Mouse (Mus musculus): ENCODE results near the gene Zfp273.
A peak's percentile ranks its signal among the peaks of the same experiment; 100 is the strongest.
"Not testable (repeated sequence)": the region's sequence is repeated elsewhere in the genome, so short reads cannot be mapped to it uniquely, and the experiment has no call there.

Zfp273 gene

DNA sequence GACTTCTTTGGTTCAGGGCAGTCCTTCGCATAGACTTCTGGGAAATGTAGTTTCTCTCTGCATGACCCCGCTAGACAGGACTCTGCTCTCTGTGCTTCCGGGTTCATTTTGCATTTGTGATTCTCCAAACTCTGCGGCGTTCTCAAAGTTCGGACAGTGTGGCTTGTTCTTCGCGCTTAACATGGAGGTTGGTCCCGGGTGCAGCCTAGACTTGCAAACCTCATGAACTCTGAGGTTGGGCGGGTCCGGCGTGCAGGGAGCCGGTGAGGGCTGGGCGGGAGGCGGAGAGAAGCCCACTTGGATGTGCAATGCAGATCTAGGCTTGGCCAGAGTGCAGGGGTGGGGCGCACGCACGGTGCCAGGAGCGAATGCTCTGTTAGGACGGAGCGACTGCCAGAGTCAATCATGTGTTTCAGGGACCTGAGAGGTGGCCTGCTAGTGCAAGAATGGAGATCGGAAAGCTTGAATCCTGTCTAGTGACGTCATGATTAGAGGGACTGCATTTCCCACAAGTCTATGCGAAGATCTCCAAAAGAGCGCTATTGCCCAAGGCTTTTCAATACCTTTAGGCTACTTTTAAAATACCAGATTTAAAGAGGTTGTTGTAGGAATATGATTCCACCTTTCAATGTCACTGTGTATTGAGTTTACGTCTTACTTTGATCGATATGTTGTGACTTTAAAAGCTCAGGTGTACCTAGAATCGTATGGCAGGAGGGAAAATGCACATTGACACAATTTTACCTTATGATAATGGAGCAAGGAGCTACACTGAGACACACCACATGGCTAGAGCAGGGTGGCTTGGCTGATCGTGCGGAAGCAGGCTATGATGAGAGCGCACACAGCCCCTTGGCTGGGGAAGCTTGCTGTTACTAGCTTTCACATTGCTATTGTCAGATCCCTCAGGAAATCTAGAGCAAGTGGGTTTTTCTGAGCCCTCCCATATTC lies at the start of gene Zfp273:
TSS of gene Zfp273 (plus strand) at position 31 of the 951 bp plus-strand sequence.
- peak; percentile 61 for DNase-seq (ENCODE audit: low read depth)

DNA sequence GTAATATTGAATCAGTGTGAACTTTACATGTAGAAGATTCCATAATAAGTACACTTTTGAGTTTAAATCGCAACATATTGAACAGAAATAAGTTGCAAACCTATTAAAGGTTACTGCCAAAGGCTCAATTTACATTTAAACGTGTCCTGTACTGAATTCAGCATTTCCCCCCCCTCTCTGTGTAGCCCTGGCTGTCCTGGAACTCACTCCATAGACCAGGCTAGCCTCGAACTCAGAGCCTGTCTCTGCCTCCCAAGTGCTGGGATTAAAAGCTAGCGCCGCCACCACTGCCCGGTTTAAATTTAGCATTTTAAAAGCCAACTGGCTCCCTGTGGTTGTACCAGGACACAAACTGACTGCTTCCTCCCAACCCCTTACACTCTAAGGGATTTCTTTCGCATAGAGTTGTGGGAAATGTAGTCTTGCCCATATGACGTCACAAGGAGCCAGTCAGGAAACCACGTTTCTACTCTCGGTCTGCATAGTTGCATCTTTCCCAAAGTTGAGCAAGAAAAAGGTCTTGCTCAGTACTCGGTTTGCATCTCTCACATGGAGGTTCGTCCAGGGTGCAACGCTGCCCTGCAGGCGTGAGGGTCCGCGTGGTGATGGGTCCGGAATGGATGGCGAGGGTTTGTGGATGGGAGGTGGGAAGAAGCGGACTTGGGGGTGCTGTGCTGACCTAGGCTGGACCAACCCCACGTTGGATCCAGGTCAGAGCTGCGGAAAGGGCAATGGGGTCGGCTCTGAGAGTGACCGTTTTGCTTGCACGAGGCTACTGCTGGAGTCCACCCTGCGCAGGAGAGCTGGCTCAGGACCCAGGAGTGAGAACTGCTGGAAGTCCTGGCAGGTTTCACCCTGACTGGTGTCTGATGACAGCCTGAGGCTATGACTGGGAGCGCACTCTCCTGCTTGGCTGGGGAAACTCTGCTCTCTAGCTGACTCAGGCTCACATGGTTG lies 34.0 kb upstream of the Zfp273 start, which contains the start of gene Zfp493:
TSS of gene Zfp493 (plus strand) at position 429 of the 957 bp plus-strand sequence.
- peak; percentile 62 for DNase-seq (ENCODE audit: low read depth)

DNA sequence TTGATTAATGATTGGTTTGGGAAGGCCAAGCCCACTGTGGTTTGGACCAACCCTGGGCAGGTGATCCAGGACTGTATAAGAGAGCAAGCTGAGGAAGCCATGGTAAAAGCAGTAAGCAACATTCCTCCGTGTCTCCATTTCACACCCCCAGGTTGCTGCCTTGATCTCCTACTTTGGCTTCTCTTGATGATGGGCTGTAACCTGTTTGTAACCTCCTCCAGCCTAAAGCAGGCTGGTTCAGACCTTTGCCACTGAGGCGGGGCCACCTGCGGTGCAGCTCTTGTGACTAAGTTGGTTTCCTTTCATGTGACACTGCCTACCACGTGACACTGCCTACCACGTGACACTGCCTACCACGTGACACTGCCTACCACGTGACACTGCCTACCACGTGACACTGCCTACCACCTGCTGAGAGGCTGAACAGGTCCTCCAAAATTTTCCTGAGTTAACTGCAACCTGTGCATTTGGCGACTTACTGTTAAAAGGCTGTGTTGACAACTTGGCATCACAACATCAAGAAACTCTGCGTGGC lies 21.6 kb upstream of the Zfp273 start:
- DNase-seq (ENCODE audit: low read depth): no peak

DNA sequence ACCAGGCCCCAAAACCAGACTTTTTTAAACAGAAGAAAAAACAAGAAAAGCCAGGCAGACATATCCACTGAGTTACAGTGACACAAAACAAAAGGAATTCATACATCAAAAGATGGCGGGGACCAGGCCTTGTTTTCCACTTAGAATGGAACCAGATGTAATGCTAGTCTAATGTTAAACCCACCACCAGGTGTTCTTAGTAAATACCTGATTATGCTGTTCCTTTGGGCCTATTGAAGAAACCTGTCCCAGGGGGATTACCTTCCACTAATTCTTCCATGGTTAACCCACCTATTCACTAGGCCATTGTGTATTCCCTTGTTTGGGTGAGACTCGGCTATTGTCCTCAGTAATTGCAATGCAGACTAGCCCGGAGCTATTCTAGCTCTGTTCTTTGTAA lies 14.9 kb upstream of the Zfp273 start:
- no peak for DNase-seq (ENCODE audit: low read depth)

DNA sequence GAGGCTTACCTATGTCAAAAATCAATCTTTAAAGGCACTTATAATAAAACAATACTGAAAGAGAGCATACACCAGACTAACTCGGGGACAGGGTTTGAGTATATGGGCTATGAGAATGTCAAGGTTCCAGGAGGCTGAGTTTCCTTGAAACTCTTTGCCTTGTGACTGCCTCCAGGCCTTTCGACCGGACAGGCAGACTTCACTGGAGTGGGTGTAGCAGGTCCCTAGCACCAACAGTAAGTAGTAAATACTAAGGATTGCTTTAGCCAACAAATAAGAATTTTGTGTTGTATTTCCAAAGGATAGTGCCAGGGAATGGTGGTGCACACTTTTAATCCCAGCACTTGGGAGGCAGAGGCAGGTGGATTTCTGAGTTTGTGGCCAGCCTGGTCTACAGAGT lies 14.4 kb upstream of the Zfp273 start:
- DNase-seq (ENCODE audit: low read depth): not testable (repeated sequence)

DNA sequence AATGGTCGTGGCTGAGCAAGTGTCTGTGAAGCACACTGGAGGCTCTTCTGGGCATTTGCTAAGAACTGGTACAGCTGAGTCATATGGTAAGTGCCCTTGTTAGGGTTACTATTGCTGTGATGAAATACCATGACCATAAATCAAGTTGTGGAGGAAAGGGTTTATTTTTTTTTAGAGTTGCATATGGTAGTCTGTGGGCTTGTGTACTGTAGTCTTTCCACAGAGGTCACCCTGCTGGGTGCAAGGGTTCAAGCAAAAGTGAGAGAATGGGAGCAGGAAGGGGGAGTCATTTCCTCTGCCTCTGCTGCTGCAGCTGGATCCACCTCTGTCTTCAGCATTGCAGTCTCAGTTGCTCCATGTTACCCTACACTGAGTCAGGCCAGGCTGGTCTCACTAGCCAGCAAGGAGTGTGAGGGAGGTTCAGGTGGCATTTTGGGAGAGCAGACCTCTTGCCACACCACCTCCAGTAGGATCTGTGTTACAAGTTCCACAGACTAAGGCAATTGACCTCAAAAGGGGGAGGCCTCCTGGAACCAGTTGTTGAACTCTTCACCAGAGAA lies 1.8 kb upstream of the Zfp273 start:
- DNase-seq (ENCODE audit: low read depth): no peak

DNA sequence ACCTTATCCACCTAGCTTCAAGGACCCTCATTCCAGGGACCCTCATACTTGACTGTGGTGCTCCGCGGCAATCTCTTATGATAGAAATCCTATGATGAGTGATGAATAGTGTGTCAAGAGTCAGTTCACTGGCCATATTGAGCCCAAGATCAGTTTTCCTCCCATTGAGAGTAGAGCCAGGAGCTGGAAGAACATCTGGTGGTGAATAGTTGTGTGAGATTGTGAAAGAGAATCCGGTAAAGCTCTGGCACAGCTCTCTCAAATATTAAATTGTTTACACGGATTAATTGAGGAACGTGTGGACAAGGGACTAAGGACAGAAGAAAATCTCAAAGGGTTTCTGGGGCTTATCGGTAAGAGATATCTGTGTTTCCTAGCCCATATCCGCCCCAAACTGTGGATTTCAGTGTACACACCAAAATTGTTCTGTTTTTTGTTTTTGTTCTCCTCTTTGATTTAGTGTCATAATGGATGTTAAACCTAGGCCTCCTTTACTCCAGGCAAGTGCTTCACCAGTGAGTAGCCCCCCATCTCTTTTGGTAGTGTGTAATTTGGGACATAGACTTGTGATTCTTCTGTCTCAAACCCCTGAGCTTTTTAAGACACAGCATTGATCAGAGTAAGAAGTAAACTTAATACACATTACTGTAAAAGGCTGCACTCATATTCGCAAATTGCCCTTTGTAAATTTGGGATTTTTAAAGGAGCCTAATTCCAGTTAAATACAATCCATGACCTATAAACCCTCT lies 405 bp upstream of the Zfp273 start:
- no peak for DNase-seq (ENCODE audit: low read depth)

DNA sequence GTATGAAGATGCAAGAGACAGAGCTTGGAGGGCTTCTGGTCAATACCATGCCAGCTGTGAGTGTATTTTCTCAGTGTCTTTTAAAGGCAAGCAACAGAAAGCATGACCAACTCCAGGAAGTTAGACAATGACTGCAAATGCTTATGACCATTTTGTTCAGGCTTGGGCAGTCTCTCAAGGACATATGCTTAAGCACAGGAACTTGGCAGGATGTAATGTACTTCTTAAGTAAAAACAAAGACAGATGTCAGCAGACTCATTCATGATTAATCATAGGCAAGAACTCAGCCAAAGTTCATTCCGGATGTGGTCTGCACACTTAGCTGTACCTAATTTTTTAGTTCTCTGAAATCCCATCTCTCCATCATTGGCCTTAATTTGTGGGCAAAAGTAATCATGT lies 5.1 kb downstream of the Zfp273 start:
- DNase-seq (ENCODE audit: low read depth): no peak

DNA sequence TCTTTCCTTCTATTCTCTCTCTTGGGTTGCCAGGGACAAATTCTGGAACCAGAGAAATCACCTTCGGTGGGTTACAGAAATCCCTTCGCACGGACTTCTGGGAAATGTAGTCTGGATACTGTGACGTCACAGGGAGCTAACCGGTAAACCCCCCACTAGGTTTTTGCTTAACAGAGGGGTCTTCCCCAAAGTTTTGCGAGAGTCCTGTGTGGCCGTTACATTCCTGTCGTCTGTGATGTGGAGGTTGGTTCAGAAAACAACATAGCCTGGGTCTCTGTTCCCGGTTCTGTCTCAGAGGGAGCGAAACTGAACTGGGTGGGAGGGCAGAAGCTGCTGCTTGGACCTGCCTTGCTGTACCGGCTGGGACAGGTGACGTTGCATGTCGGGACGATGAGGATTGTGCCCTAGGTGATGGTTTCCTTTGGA lies 17.4 kb downstream of the Zfp273 start, which contains the start of gene Gm10037:
TSS of gene Gm10037 (plus strand) at position 196 of the 426 bp plus-strand sequence.
- DNase-seq (ENCODE audit: low read depth): no peak

DNA sequence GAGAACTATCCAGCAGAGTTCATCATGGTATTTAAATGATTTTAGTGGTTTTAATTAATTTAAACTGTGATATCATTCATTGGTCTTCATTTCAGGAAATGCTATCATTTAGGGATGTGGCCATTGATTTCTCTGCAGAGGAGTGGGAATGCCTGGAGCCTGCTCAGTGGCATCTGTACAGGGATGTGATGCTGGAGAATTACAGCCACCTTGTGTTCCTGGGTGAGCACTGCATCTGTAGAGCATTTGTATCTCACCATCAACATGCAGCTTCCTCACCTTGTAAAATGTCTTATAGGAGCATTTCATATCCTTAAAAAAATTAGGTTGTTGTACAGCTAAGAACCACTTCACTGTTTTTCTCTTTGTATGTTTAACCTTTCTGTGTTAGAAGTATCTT lies 19.6 kb downstream of the Zfp273 start:
- not testable (repeated sequence) for DNase-seq (ENCODE audit: low read depth)

DNA sequence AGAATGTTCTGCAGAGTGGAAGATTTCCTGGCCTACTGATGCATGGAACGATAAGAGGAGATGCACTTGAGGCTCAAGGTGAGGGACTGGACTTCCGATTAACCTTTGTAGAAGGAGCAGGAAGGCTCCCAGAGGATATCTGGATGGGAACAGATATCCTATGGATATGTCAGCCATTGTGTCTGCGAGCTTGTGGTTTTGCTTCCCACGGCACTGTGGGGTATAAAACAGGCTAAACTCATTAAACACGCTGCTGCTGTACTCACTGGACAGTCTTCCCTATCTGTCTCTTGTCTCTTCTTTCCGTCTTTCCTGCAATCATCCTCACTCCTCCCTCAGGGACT lies 30.2 kb downstream of the Zfp273 start:
- DNase-seq (ENCODE audit: low read depth): no peak

DNA sequence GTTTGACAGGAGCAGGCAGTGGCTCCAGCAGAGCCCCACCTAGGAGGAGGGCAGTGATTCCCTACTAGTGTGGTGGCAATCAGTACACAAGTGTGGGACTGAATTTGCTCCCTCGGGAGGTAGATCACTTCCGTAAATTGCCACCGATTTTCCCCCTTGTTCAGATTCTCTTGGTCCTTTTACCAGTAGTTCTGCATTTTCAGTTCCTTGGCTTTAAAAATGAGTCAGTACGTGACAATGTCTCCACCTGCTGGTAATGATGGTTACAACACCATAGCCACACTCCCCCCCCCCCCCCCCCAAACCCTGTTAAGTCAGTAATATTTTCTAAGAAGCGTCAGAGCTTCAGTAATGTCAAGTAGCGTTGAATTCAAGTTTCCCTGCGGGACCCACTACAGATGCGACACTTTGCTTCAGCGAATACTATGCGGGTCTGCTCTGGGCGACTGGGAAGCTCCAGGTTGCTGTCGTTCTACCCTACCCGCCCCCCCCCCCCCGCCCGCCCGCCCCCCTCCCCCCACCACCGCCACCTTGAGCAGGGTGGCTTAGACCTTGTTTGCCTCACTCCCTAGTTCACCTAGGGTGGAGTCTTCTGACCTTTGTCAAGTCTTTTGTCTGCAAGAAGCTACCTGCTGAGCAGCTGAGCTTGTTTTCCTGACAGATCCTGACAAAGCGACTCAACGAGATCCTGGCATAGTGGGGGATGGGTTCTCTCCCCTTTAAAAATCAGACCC lies 30.7 kb downstream of the Zfp273 start:
- peak; percentile 35 for DNase-seq (ENCODE audit: low read depth)

DNA sequence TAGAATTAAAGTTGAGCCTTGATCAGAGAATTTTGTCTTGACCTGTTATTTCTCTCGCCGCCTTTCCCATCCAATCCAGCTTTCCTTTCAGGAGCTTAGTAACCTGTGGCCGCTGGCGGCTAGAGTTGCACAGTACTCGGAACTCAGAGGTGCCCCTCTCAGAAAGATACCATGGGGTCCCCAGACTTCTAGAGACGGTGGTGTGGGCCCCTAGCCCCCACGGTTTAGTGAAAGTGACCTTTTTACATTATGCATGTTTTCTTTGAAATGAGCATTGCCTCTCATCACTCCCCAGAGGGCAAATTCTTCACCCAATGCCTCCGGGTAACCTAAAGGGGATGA lies 31.3 kb downstream of the Zfp273 start:
- no peak for DNase-seq (ENCODE audit: low read depth)

DNA sequence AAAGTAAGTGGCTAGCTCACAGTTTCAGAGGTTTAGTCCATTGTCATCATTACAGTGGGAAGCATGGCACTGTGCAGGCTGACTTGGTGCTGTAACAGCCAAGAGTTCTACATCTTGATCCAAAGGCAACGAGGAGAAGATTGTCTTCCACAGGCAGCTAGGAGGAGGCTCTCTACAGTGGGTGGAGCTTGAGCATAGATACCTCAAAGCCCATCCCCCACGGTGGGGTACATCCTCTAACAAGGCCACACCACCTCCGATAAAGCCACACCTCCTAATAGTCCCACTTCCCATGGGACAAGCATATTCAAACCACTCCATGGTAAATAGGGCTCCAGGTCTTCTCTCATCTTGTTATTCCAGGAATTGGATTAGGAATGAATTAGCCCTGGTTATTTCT lies 36.8 kb downstream of the Zfp273 start:
- DNase-seq (ENCODE audit: low read depth): no peak

DNA sequence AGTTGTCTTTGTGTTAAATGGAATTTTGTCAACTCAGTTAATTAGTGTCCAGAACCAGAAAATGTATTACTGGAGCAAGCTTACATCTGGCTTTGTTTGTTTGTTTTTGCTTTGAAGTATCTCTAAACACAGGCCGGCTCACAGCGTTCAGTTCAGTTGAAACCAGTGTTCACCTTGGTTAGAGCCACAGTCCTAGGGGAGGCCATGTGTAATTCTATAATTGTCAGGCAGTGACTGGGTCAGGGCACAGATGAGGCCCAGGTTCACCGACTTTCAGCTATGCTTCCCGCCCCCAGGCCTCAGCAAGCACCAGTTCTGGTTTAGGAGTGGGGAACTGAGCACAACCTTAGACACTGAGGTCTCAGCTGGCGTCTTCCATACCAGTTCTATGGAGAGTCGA lies 39.6 kb downstream of the Zfp273 start:
- DNase-seq (ENCODE audit: low read depth): no peak

DNA sequence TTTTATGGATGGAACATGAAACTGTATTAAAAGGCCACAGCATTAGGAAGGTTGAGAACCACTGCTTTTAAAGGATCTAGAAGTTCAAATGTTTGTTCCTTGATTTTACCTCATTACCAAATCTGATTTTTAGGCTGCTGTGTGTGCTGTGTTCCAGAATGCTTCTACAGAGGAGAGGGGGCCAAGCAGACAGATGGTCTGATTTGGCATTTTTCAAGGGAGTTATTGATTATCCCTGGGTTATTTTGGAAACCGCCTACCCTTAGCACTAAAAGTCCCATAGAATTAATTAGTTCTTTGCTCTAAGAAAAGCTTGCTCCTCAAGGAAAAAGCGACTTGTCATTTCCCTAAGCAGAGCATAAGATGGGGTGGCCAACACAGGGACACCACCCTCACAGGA lies 40.4 kb downstream of the Zfp273 start:
- no peak for DNase-seq (ENCODE audit: low read depth)

DNA sequence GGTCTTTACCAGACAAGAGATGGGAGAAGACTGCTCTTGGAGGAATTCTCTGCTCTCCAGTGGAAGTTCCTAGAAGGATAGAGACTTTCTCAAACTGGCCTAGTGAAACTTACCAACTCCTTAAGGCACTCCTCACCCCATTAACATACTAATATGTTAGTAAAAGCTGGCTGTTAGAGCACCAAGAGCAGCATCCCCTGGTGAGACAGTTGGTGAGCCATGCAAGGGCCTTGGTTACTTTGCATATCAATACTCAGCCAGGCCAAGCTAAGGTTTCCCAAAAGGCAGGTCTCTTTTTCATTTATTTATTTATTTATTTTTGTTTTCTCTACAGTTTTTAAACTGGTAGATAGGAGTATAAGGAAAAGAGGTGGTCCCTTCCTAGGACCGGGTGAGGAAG lies 43.8 kb downstream of the Zfp273 start:
- DNase-seq (ENCODE audit: low read depth): no peak

DNA sequence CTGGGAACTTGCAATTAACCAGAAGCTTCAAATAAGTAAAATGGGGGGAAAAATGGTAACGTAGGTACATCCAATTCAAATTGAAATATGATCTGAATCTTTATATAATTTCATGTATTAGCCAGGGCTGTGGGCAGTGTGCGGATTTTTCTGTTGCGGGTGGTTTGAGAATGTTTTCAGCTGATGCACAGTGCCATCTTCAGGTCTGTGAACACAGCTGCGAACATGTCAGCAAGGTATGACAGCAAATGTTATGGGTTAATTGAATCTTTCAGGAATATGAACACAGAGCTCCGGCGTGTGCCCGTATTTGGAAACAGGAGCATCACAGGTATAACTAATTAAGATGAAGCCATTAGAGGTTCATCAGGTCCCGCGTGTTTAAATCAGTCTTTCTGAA lies 49.0 kb downstream of the Zfp273 start:
- no peak for DNase-seq (ENCODE audit: low read depth)

DNA sequence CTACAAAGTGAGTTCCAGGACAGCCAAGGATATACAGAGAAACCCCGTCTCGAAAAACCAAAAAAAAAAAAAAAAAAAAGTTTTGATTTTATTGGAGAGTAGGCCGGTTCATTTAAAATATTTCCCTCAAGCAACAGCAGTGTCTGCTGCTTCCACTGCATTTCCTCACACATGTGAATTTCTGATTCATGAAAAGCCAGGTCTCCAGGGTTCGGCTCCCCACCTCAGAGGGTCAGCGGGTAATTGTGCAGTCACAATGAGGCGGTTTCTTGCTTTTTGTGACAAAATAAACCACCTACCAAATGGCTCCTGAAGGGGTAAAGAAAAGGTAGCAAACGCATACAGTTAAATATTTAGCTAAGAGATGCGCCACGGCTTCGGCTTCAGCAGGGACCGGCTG lies 49.5 kb downstream of the Zfp273 start, which contains the start of gene BC048507:
TSS of gene BC048507 (plus strand) at position 301 of the 400 bp plus-strand sequence.
- DNase-seq (ENCODE audit: low read depth): no peak

DNA sequence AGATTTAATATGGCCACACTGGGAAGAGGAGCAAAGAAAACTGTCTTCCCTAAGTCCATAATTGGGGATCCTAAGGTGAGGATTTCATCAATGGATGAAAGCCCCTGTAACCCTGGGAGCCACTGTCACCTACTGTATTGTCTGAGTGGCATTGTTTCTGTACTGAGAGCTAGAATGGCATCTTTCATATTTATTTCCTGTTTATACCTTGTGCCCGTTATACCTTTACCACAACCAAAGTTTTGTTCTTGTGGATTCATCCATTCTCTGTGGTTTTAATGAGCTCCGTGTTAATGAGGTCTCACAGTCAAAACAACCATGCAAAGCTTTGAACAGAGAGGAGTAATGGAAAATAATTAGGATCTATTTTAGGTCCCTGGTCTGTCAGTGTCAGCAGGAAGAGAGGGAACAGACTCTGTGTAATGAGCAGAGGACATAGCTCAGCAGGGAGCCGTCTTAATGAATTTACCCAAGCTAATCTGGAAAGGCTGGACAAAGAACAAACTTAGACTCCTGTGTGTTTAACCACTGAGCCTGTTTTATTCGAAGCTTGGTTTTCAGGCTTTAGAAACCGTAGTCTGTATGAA lies 51.3 kb downstream of the Zfp273 start:
- DNase-seq (ENCODE audit: low read depth): no peak
